9 mouse cellular contexts compared by ENCODE assay signal in genomic region chr13:63112598-63113372, GRCm38 (mm10).
DNase-seq lines count a peak whose midpoint lies in the region; ATAC-seq and TF ChIP-seq lines count a peak whose summit lies in the region.
"Had no signal": no experiment of that assay in that cellular context is flagged by ENCODE, and none has a peak within 500 bp of the region (broad histone marks: within the 10 kb centered on the region; RNA-seq: fewer than 3 reads in every experiment).

No protein-coding gene starts in this region.

- H3K36me3 ChIP-seq in heart, embryonic 12.5 days, result no peaks in the 10 kb centered on the region
- no peaks in the 10 kb centered on the region for H3K36me3 ChIP-seq in heart, postnatal 0 days (replicated peaks; ENCODE audit: control insufficient read depth, insufficient read depth, low read length)

- H3K4me1 ChIP-seq in heart, embryonic 12.5 days (replicated peaks), result peaks cover 34% of the 10 kb centered on the region
- H3K4me1 ChIP-seq in heart, postnatal 0 days (ENCODE audit: control insufficient read depth, insufficient read depth), result peaks cover 36% of the 10 kb centered on the region

- H3K9ac ChIP-seq in heart, embryonic 12.5 days, result no peak overlapping the region
- no peak overlapping the region for H3K9ac ChIP-seq in heart, postnatal 0 days (replicated peaks; ENCODE audit: low read depth, low read length)

- intact Hi-C loops in gastrocnemius, postnatal 14 days (cut with DNase I; ENCODE audit: low total_unique reads), result no loop called here

- DNase-seq in heart, postnatal 4 days, result no peak
- peak; percentile 85 for DNase-seq in Muller cell, postnatal 12 days (ENCODE audit: inconsistent ontology term)
- DNase-seq in heart, postnatal 0 days (ENCODE audit: low spot score), result no peak
- no peak for DNase-seq in cerebellum, adult 11 months
- no peak for DNase-seq in spleen, postnatal 36 days (ENCODE audit: low spot score in 2 of 2)
- DNase-seq in gastrocnemius, postnatal 14 days, result no peak

- H3K4me2 ChIP-seq in heart, embryonic 12.5 days, result no peak overlapping the region
- H3K4me2 ChIP-seq in heart, postnatal 0 days (ENCODE audit: low read depth, low read length), result no peak overlapping the region

- WGBS in heart, embryonic 12.5 days, result 76% methylated on average over 10 of the region's 10 CpGs
- 62% methylated on average over 10 of the region's 10 CpGs for WGBS in heart, postnatal 0 days

- no peaks in the 10 kb centered on the region for H3K27me3 ChIP-seq in heart, embryonic 12.5 days (replicated peaks)
- no peaks in the 10 kb centered on the region for H3K27me3 ChIP-seq in heart, postnatal 0 days (ENCODE audit: control insufficient read depth, insufficient read depth, low read length)
- H3K27me3 ChIP-seq: Patski had no signal

- H3K9me3 ChIP-seq in heart, embryonic 12.5 days (replicated peaks), result no peaks in the 10 kb centered on the region
- no peaks in the 10 kb centered on the region for H3K9me3 ChIP-seq in heart, postnatal 0 days (replicated peaks; ENCODE audit: control insufficient read depth, low read length)

- H3K27ac ChIP-seq in heart, embryonic 12.5 days (ENCODE audit: poor library complexity, severe bottlenecking), result peak overlapping the region; percentile 54
- H3K27ac ChIP-seq in heart, postnatal 0 days (ENCODE audit: low read depth), result peak overlapping the region; percentile 80

- TF ChIP-seq EP300 in heart, postnatal 0 days (IDR thresholded peaks at IDR 0.05; ENCODE audit: low read depth), result no peak

- TF ChIP-seq CTCF in heart, postnatal 0 days (IDR thresholded peaks at IDR 0.05; ENCODE audit: low read depth), result no peak

- no peak overlapping the region for H3K4me3 ChIP-seq in heart, embryonic 12.5 days
- no peak overlapping the region for H3K4me3 ChIP-seq in heart, postnatal 0 days (ENCODE audit: low read depth, low read length)

- ATAC-seq in heart, embryonic 12.5 days (ENCODE audit: insufficient number of reproducible peaks, low FRiP score), result no peak
- no peak for ATAC-seq in heart, postnatal 0 days (ENCODE audit: insufficient read depth, low read depth)
- peak; percentile 56 for ATAC-seq in megakaryocyte-erythroid progenitor cell, adult 5-6 weeks (replicated peaks; ENCODE audit: low FRiP score, low TSS enrichment, poor library complexity, severe bottlenecking)
- ATAC-seq: Patski had no signal
